Mouse (Mus musculus): ENCODE measurements around the gene Hoxa13. TPM values are rescaled to one million over a fixed set of nuclear protein-coding genes. Genes with fewer than 3 reads are reported as not detected.
A peak's percentile ranks its signal among the peaks of the same experiment; 100 is the strongest.

The Hoxa13 gene
- not detected in 2 replicates for polyA plus RNA-seq (2015; fragmentation: Nextera tagmentation; extraction: Ambion mirVana)

DNA sequence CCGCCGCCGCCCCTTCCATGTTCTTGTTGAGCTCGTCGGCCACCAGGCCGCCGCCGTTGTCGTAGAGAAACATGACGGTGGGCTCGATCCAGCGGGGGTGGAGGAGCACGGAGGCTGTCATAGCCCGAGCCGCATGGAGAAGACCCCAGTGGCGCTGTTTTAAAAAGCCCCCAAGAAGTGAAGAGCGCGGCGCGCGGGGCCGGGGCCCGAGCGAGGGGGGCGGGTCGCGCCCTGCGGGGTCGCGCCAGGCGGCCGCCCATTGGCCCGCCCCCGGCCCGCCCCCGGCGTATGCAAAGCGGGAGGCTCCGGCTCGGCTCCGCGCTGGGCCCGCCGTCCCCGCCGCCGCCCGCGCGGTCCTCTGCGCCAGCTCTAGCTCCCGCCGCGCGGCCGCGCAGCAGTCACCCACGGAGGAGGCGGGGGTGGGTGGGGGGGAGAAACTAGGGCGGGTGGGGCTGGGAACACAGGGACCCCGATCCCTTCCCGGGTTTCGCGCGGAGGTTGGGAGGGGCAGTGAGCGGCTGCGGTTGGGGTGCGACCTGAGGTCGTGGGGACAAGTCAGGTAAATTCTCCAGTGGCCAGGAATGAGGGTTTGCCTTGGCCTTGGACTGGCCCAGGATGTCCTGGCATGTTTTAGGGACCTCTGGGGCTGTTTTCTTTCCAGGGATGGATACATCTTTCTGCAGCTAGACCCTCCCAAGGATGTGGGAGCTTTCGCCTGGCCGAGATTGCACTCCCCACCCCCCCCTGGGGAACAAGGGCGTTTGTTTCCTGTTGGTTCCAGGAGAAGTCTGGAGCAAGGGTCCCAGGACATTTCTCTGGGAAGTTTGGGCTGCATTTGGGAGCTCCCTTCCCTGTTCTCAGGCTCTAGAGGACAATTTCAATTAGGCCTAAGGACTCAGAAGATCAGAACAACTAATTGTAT is at the start of gene Hoxa13:
Gene Hoxa13 (minus strand): TSS at position 227 of the 922 bp plus-strand sequence.

GRCm38 (mm10) chr6:52245757-52246142 is 14.9 kb downstream of the Hoxa13 start, which contains the start of gene Hoxa11:
Hoxa11 (minus strand) TSS chr6:52245810.

DNA sequence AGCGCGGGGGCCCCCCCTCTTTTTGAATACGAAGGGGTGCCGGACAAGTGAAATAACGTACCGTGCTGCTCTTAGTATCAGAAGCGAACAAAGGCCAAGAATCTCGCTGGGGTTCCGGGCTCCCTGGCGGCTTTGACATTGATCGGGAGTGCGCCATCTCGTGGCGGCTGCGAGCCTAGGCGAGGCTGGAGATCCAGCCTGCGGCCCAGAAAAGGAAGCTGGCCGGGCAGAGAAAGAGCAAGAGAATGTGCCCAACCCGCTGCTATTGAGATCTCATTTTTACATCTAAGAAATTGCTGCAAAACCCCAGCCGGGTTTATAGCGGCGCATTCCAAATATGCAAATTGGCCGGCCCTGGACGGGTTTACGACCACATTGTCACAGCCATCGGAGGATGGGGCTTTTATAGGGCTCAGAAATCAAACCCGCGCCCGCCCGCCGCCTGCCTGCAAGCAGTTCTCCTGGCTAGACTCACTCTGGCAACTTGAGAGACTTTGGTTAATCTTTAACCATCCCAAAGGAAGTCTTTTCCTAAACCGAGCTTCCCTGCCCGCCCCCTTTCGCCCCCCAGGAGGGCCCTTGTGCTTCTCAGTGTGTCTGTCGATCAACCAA is 20.2 kb downstream of the Hoxa13 start, which contains the start of gene Hoxa10:
Gene Hoxa10 (minus strand): TSS at position 466 of the 612 bp plus-strand sequence.

DNA sequence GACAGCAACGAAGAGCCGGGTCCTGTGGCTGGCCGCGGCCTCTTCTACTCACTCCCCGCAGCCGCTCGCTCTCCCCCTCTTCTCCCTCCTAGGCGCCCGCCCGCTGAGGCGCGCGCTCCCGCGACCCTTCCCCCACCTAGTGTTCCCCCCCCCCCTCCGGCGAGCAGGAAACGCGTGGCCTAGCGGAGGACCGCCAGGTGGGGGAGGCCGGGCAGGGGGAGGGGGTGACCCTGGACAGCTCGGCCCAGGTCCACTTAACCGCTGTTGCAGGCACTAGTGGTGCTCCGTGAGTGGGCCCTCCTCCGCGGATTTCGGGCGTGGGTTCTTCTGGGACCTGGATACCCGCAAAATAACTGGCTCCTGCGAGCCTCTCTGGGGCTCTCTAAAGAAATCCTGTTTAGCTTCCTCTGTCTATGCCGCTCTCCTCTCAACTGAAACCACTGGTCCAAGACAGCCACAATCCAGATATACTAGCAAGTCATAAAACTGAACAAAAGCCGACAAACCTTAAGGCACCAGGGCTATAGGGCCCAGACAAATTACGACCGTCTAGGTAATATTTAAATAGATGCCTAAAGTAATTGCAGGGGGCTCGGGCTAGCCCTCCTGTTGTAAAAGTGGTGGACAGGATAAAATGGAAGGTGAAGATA is 30.0 kb downstream of the Hoxa13 start, which contains the start of gene Hoxa9:
Gene Hoxa9 (minus strand): TSS at position 574 of the 650 bp plus-strand sequence.

GRCm38 (mm10) chr6:52221337-52221992 is 39.2 kb downstream of the Hoxa13 start, which contains the start of gene Hoxa7:
Hoxa7 (minus strand) TSS chr6:52221854.

GRCm38 (mm10) chr6:52213119-52213986 is 47.3 kb downstream of the Hoxa13 start, which contains the start of the genes Hoxa3 and Gm28308:
Hoxa3 (minus strand) TSS chr6:52213336.
Gm28308 (minus strand) TSS chr6:52213339.

GRCm38 (mm10) chr6:52208072-52208867 is 52.4 kb downstream of the Hoxa13 start, which contains the start of gene Hoxa6:
Hoxa6 (minus strand) TSS chr6:52208722.

MicroRNAs within 50 kb of the gene (microRNA counts, 519-probe panel; counts per million panel counts)
- 5,207 counts per million, percentile 65 among the panel's probes with 10 or more counts for microRNA mmu-miR-196b

Small RNA genes lying within 50 kb of the gene (microRNA-seq; reads per million reads assigned to microRNA genes)
- gene Mir196b, result 4,524 reads per million, percentile 90 among the genes with 10 or more reads in this experiment

Other genes starting within 250 kb of the Hoxa13 start
- 27.8 and 29.3 TPM in 2 replicates for gene Skap2, start 248.3 kb downstream of the Hoxa13 start, polyA plus RNA-seq (2015; fragmentation: Nextera tagmentation; extraction: Ambion mirVana)
- gene Hoxa1, start 102.6 kb downstream of the Hoxa13 start, polyA plus RNA-seq (2015; fragmentation: Nextera tagmentation; extraction: Ambion mirVana), result 1.1 and 1.3 TPM in 2 replicates
- 4.2 and 5.9 TPM in 2 replicates for gene Hoxa2, start 96.0 kb downstream of the Hoxa13 start, polyA plus RNA-seq (2015; fragmentation: Nextera tagmentation; extraction: Ambion mirVana)
- 1.0 and 1.4 TPM in 2 replicates for gene 5730596B20Rik, start 83.4 kb downstream of the Hoxa13 start, polyA plus RNA-seq (2015; fragmentation: Nextera tagmentation; extraction: Ambion mirVana)
- gene Hoxa4, start 69.1 kb downstream of the Hoxa13 start, polyA plus RNA-seq (2015; fragmentation: Nextera tagmentation; extraction: Ambion mirVana), result 2.2 and 2.4 TPM in 2 replicates
- gene Hoxa5, start 56.3 kb downstream of the Hoxa13 start, polyA plus RNA-seq (2015; fragmentation: Nextera tagmentation; extraction: Ambion mirVana), result 13.8 and 24.7 TPM in 2 replicates
- gene Hoxa6, start 52.2 kb downstream of the Hoxa13 start, polyA plus RNA-seq (2015; fragmentation: Nextera tagmentation; extraction: Ambion mirVana), result 9.2 and 13.5 TPM in 2 replicates
- 6.4 and 6.9 TPM in 2 replicates for gene Hoxa3, start 47.5 kb downstream of the Hoxa13 start, polyA plus RNA-seq (2015; fragmentation: Nextera tagmentation; extraction: Ambion mirVana)
- 0.61 and 1.8 TPM in 2 replicates for gene Gm28308, start 47.5 kb downstream of the Hoxa13 start, polyA plus RNA-seq (2015; fragmentation: Nextera tagmentation; extraction: Ambion mirVana)
- 84.8 and 121 TPM in 2 replicates for gene Hoxa7, start 39.0 kb downstream of the Hoxa13 start, polyA plus RNA-seq (2015; fragmentation: Nextera tagmentation; extraction: Ambion mirVana)
- gene Hoxa9, start 29.8 kb downstream of the Hoxa13 start, polyA plus RNA-seq (2015; fragmentation: Nextera tagmentation; extraction: Ambion mirVana), result 60.9 and 73.2 TPM in 2 replicates
- 62.4 and 92.7 TPM in 2 replicates for gene Hoxa10, start 20.0 kb downstream of the Hoxa13 start, polyA plus RNA-seq (2015; fragmentation: Nextera tagmentation; extraction: Ambion mirVana)
- 4.9 and 7.6 TPM in 2 replicates for gene Hoxa11, start 15.1 kb downstream of the Hoxa13 start, polyA plus RNA-seq (2015; fragmentation: Nextera tagmentation; extraction: Ambion mirVana)
- 0.76 and 0.79 TPM in 2 replicates for gene Evx1, start 52.6 kb upstream of the Hoxa13 start, polyA plus RNA-seq (2015; fragmentation: Nextera tagmentation; extraction: Ambion mirVana)

All from neural tube, postnatal 0 days (tissue).